Mouse (Mus musculus) ES-E14 (cell line): ENCODE measurements at regions not wholly inside any gene's neighbourhood (a gene's known extent, or its start where the extent isn't known, plus 50 kb on each side); places are given as distances from the start of the nearest gene placed in this dataset.

ENCODE experiments used
- DNase-seq: peaks from one replicate; pipeline ENCODE4 v3.0.0-alpha.2; 2013; ENCODE audit warnings: low read depth, low spot score
- H3K27ac ChIP-seq: 2 replicates; pipeline ENCODE4 v1.5.1; 2012; ENCODE audit warnings: low read depth, mild to moderate bottlenecking, low read length, moderate library complexity, mixed read lengths; ENCODE audit not compliant: poor library complexity, insufficient read depth, severe bottlenecking
- H3K36me3 ChIP-seq: 2 replicates; pipeline ENCODE4 v1.6.1; 2012; ENCODE audit warnings: mild to moderate bottlenecking, low read length, moderate library complexity, mixed read lengths; ENCODE audit not compliant: control insufficient read depth, poor library complexity, insufficient read depth, severe bottlenecking
- H3K4me1 ChIP-seq, 2 experiments: fragments of 150-350 bp in 1 of 2; sonication (generic) in 1 of 2; 2 replicates each; pipeline ENCODE4 v1.6.1; 2012; ENCODE audit warnings: low read length in 2 of 2, mild to moderate bottlenecking in 1 of 2, mixed read lengths in 1 of 2; ENCODE audit not compliant: control insufficient read depth in 2 of 2, insufficient read depth in 2 of 2, poor library complexity in 1 of 2
- H3K4me3 ChIP-seq, 2 experiments: fragments of 150-350 bp in 1 of 2; sonication (generic) in 1 of 2; 2 replicates each; pipeline ENCODE4 v1.5.1; 2012; ENCODE audit warnings: low read length in 2 of 2, low read depth in 1 of 2, mild to moderate bottlenecking in 1 of 2, mixed read lengths in 1 of 2; ENCODE audit not compliant: insufficient read depth in 1 of 2, poor library complexity in 1 of 2, severe bottlenecking in 1 of 2
- H3K9ac ChIP-seq: 2 replicates; pipeline ENCODE4 v1.6.1; 2012; ENCODE audit warnings: low read depth, mild to moderate bottlenecking, low read length, mixed read lengths; ENCODE audit not compliant: poor library complexity, insufficient read depth, severe bottlenecking
- H3K9me3 ChIP-seq: fragments of 150-350 bp; sonication (generic); 2 replicates; pipeline ENCODE4 v1.6.1; 2012; ENCODE audit warnings: low read depth, mild to moderate bottlenecking, low read length; ENCODE audit not compliant: control insufficient read depth, insufficient read depth
- CHD2 ChIP-seq: IDR thresholded peaks from 2 replicates; pipeline ENCODE4 v1.6.1; 2014; ENCODE audit warnings: mild to moderate bottlenecking, low read depth, low read length, inconsistent platforms
- HCFC1 ChIP-seq: IDR thresholded peaks from 2 replicates; pipeline ENCODE4 v1.6.1; 2012; ENCODE audit warnings: low read length, inconsistent platforms, borderline replicate concordance; ENCODE audit not compliant: insufficient read depth
- MAFK ChIP-seq: IDR thresholded peaks from 2 replicates; pipeline ENCODE4 v1.6.1; 2014; ENCODE audit warnings: mild to moderate bottlenecking, low read depth, low read length, inconsistent platforms; ENCODE audit not compliant: insufficient read depth
- ZC3H11A ChIP-seq: IDR thresholded peaks from 2 replicates; pipeline ENCODE4 v1.6.1; 2012; ENCODE audit warnings: low read depth, mild to moderate bottlenecking, inconsistent platforms, low read length, borderline replicate concordance
- ZNF384 ChIP-seq: IDR thresholded peaks from 2 replicates; pipeline ENCODE4 v1.6.1; 2012; ENCODE audit warnings: low read depth, low read length, inconsistent platforms
- in situ Hi-C, 2 experiments: fragments of 600-800 bp; cut with MboI; formaldehyde crosslinking; loops; one replicate each; pipeline ENCODE4 v1.15.1; 2025; ENCODE audit warnings: low sequenced_read_pairs in 2 of 2, inconsistent platforms in 1 of 2; ENCODE audit not compliant: unreplicated experiment in 2 of 2

DNA sequence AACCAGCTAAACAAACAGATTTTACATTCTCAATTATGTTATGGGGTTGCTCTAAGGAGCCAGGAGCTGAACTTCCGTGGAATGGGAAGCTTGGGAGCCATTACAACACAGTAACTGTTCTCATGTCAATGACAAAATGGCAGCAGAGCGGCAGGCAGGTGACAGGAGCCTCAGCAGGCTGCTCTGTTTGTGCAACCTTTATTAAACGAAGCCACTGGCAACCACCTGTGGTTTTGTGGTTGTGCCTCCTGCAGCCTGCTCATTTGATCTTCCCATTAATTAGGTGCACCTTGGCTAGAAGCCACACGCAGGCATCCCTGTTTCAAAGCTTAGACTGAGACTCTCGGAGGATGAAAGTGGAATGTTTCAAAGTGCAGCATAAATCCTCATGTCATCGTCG lies 457.5 kb upstream of the Igfbp7 start:
- Histone ChIP-seq H3K9ac (no peak overlapping the region), H3K27ac (no peak overlapping the region), H3K4me3 (no peak overlapping the region), H3K9me3 (no peaks in the 10 kb centered on the region), H3K4me1 (no peaks in the 10 kb centered on the region), H3K36me3 (no peaks in the 10 kb centered on the region)
- DNase-seq = no peak
- TF ChIP-seq HCFC1 (no peak), MAFK (no peak), CHD2 (no peak), ZC3H11A (no peak), ZNF384 (no peak)
- in situ Hi-C loops = no loop called here

DNA sequence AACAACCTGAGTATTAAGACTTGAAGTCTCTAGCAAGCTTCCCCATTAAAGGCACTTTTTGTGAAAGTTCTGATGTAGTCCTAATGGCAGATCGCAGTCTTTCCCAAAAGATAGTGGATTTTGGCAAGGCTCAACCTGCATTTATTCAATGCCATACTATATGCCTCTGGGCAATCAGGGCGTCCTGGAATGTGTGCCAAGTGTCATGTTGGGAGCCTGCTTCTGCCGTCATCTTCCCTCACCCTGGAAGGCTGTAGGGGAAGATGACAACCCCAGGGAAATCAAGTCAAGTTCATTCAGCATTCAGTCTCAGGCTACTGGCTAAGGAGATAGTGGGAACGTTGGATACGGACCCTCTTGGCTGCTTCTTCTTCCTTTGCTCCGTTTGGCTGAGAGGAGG lies 447.4 kb upstream of the Igfbp7 start:
- TF ChIP-seq HCFC1 (no peak), ZNF384 (no peak), CHD2 (no peak), ZC3H11A (no peak), MAFK (no peak)
- DNase-seq = no peak
- H3K9ac ChIP-seq = no peak overlapping the region
- H3K9me3 ChIP-seq = no peaks in the 10 kb centered on the region
- no peak overlapping the region for H3K27ac ChIP-seq
- in situ Hi-C loops = no loop called here
- H3K36me3 ChIP-seq = no peaks in the 10 kb centered on the region
- no peaks in the 10 kb centered on the region for H3K4me1 ChIP-seq
- H3K4me3 ChIP-seq = no peak overlapping the region

DNA sequence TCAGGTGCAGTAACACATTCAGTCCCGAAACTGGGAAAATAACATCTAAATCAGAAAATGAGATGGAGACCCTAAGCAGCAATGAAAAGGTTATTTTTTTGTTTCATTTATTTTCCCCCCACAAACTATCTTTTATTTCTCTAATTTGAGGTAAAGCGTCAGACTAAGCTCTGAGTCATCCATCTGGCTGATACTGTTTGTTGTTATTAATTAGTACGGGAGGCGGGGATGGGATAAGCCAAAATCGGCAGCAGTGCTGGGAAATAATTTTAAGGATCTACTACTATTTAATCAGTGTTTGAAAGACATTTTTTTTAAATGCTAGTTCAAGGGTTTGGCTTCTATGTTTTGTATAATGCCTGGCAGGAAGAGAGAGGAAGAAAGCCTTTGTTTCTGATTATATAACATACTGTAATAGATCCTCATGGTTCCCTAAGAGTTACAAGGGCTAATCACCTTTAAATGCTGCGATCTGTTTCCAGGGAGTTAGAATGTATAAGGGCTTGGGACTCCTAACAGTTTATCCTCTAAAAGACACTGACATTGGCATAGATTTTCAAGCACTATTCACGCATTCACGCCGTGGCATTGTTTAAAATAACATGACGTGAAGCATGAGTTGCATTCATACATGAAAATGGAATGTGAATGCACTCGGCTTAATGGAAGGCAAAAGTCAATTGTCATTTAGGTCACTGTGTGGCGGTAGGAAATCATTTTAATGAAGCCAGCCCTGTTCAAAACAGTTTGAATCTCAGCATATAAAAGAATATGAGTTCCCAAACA lies 446.4 kb upstream of the Igfbp7 start:
- no peak overlapping the region for H3K4me3 ChIP-seq
- TF ChIP-seq HCFC1 (no peak), CHD2 (no peak), ZC3H11A (no peak), ZNF384 (no peak), MAFK (no peak)
- DNase-seq = no peak
- no peaks in the 10 kb centered on the region for H3K36me3 ChIP-seq
- no peaks in the 10 kb centered on the region for H3K9me3 ChIP-seq
- in situ Hi-C loops = no loop called here
- no peak overlapping the region for H3K9ac ChIP-seq
- H3K27ac ChIP-seq = no peak overlapping the region
- H3K4me1 ChIP-seq = no peaks in the 10 kb centered on the region

DNA sequence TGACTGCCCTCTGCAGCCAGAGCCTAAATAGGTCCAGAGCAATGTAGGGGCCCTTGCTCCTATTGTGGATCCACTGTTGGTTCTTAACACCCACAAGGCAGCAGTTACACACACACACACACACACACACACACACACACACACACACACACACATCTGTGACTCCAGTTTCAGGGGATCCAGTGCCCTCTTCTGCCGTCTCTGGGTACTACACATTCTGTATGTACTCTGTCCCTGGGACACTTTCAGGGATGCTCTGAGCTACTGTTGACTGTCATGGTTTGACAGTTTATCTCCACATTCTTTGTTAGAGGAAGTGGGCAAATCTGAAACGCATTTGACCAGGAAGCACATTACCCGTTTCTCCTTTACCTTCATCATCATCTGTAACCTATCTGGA lies 443.8 kb upstream of the Igfbp7 start:
- H3K9me3 ChIP-seq = no peaks in the 10 kb centered on the region
- in situ Hi-C loops = no loop called here
- no peak overlapping the region for H3K27ac ChIP-seq
- DNase-seq = peak; percentile 3
- H3K4me1 ChIP-seq = no peaks in the 10 kb centered on the region
- no peak for TF ChIP-seq ZC3H11A
- no peak for TF ChIP-seq MAFK
- TF ChIP-seq ZNF384 = no peak
- no peak for TF ChIP-seq HCFC1
- TF ChIP-seq CHD2 = no peak
- no peaks in the 10 kb centered on the region for H3K36me3 ChIP-seq
- no peak overlapping the region for H3K4me3 ChIP-seq
- H3K9ac ChIP-seq = no peak overlapping the region
